Mouse (Mus musculus) hindbrain, embryonic 12.5 days (tissue): Measurements from ENCODE around the gene Eepd1. TPM values are rescaled to one million over a fixed set of nuclear protein-coding genes. Genes with fewer than 3 reads are reported as not detected.

Source experiments
- ATAC-seq: fragments of 200-750 bp; cut with Nextera tagmentation; 2 replicates; pipeline ENCODE4 v1.8.0; 2017; ENCODE audit warnings: moderate TSS enrichment; ENCODE audit not compliant: low FRiP score
- H3K27ac ChIP-seq: fragments of 300-500 bp; sonication (generic); 2 replicates; pipeline ENCODE4 v1.5.1; 2016; ENCODE audit warnings: mild to moderate bottlenecking
- H3K27me3 ChIP-seq: fragments of 300-500 bp; sonication (generic); 2 replicates; pipeline ENCODE4 v1.6.1; 2016; ENCODE audit warnings: mild to moderate bottlenecking
- H3K36me3 ChIP-seq: fragments of 300-500 bp; sonication (generic); 2 replicates; pipeline ENCODE4 v1.6.1; 2016; ENCODE audit warnings: mild to moderate bottlenecking
- H3K4me1 ChIP-seq: fragments of 300-500 bp; sonication (generic); 2 replicates; pipeline ENCODE4 v1.6.1; 2016
- H3K4me2 ChIP-seq: fragments of 300-500 bp; sonication (generic); replicated peaks from 2 replicates; pipeline ENCODE4 v1.6.1; 2016; ENCODE audit warnings: mild to moderate bottlenecking
- H3K4me3 ChIP-seq: fragments of 300-500 bp; sonication (generic); 2 replicates; pipeline ENCODE4 v1.5.1; 2016; ENCODE audit warnings: mild to moderate bottlenecking
- H3K9ac ChIP-seq: fragments of 300-500 bp; sonication (generic); 2 replicates; pipeline ENCODE4 v1.6.1; 2016; ENCODE audit warnings: mild to moderate bottlenecking, moderate library complexity
- H3K9me3 ChIP-seq: fragments of 300-500 bp; sonication (generic); replicated peaks from 2 replicates; pipeline ENCODE4 v1.6.1; 2016; ENCODE audit warnings: mild to moderate bottlenecking
- WGBS: fragments of 180-500 bp; shearing (Covaris S2); methylation state at CpG from one replicate; pipeline ENCODE4 v1.1.7; 2016; 5-methylcytosine and 5-hydroxymethylcytosine counted together
- polyA plus RNA-seq: library from polyadenylated mRNA; unstranded; fragments of >200 nt; fragmentation: Nextera tagmentation; extraction: Ambion mirVana; gene quantifications from 2 replicates; pipeline ENCODE4 v1.2.1, GENCODE M21; 2016

Gene Eepd1
- polyA plus RNA-seq, 1 experiment from 2014 or later, result 8.0 TPM

DNA sequence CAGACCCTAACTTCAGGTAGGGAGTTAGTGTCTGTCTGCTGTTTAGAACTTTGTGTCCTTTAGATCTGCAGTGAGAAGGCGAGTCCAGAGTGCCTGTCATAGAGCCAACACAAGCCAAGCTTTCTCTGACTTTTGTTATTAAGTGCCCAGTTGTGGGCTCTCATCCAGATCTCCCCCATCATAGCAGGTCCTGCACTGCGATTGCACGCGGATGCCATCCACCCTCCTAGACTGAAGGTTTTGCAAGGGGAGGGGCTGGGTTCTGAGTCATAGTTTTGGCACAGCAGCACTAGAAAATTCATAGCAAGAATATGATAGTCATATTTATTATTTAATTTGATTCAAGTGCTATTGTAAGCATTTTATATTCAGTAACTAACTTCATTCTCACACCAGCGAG, 12.6 kb downstream of the Eepd1 start:
- H3K27me3 ChIP-seq, result no peaks in the 10 kb centered on the region
- H3K36me3 ChIP-seq, result no peaks in the 10 kb centered on the region
- H3K4me2 ChIP-seq, result no peak overlapping the region
- H3K27ac ChIP-seq, result no peak overlapping the region
- no peak overlapping the region for H3K4me3 ChIP-seq
- ATAC-seq, result no peak
- no peaks in the 10 kb centered on the region; the same call in 1 of the 2 replicates for H3K4me1 ChIP-seq
- H3K9me3 ChIP-seq, result no peaks in the 10 kb centered on the region
- H3K9ac ChIP-seq, result no peak overlapping the region
- WGBS, result 94% methylated on average over 5 of the region's 5 CpGs

DNA sequence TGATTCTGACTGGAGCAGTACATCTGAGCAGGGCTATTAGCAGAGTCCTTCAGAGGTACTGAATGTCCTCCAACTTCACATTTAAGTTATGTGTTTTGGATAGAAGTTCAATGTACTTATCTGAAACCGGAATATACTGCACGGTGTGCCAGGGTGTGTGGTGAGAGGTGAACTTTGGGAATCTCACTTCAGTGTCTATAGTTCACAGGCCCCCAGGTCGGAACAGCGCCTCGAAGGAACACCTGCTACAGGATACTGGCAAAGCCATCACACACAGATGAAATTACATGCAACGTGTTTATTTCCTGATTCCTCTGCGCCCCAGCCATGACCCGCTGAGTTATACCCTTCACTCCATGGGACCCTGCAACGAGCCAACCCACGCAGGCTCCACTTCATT, 14.3 kb downstream of the Eepd1 start:
- no peaks in the 10 kb centered on the region for H3K9me3 ChIP-seq
- H3K4me2 ChIP-seq, result no peak overlapping the region
- peaks cover 2% of the 10 kb centered on the region; the same call in 1 of the 2 replicates for H3K4me1 ChIP-seq
- ATAC-seq, result no peak
- no peaks in the 10 kb centered on the region for H3K27me3 ChIP-seq
- WGBS, result 94% methylated on average over 10 of the region's 10 CpGs
- no peak overlapping the region for H3K4me3 ChIP-seq
- no peaks in the 10 kb centered on the region for H3K36me3 ChIP-seq
- no peak overlapping the region for H3K9ac ChIP-seq
- no peak overlapping the region for H3K27ac ChIP-seq

DNA sequence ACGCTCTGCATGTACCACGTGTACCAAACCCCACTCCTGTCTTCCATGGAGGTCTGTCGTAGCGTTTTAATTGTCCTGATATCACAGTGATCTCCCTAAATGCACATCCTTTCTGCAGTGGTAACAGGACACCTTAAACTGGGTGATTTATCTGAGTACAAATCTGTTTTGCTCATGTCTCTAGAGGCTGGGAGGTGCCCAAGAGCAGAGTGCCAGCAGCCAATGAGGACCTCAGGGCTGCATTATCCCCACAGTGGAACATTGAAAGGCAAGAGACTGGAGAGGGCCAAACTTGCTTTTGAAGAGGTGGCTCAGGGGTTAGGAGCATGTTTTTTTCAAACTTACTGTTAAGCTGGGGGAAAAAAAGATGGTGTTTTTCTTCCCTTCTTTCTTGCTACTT, 14.8 kb downstream of the Eepd1 start:
- 80% methylated on average over 4 of the region's 4 CpGs for WGBS
- Histone ChIP-seq H3K4me1 (peaks cover 2% of the 10 kb centered on the region; the same call in 1 of the 2 replicates), H3K4me2 (no peak overlapping the region), H3K9ac (no peak overlapping the region), H3K4me3 (no peak overlapping the region), H3K36me3 (no peaks in the 10 kb centered on the region), H3K27ac (no peak overlapping the region), H3K27me3 (no peaks in the 10 kb centered on the region), H3K9me3 (no peaks in the 10 kb centered on the region)
- no peak for ATAC-seq

DNA sequence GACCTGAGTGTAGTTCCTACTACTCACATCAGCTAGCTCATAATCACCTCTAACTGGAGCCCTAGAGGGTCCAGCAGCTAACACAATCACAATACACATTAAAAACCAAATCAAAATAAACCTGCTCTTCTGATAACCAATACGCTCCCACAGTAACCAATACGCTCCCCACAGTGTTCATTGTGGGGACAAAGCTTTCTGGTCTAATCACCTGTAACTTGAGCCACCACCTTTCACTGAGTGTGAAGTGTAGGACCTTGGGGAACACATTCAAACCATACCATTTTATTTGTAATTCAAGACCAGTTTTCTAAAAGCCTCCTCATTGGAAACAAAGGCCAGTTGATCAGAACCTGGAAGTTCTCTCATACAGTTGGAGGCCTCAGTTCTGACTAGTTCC, 15.4 kb downstream of the Eepd1 start:
- Histone ChIP-seq H3K4me1 (peaks cover 2% of the 10 kb centered on the region; the same call in 1 of the 2 replicates), H3K36me3 (no peaks in the 10 kb centered on the region), H3K27ac (no peak overlapping the region), H3K27me3 (no peaks in the 10 kb centered on the region), H3K9me3 (no peaks in the 10 kb centered on the region), H3K9ac (no peak overlapping the region), H3K4me2 (no peak overlapping the region), H3K4me3 (no peak overlapping the region)
- no peak for ATAC-seq
- WGBS, result 74% methylated on average over 2 of the region's 2 CpGs

DNA sequence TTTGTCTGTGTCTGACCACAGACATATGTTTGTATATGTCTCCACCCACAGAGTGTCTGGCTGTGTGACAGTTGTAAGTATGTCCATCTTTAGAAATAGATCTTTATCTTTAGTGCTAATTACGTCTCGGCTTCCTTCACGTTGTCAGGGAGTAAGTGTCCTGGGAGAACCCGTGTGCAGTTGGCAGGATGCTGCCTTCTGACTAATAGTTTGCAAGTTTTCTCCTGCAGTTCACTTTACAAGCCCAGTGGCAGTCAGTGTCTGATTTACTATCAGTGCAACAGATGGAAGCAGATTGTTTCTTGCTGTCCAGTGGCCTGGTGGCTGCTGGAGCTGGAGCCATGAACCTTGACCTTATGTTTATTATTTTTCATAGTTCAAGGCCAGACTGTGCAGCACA, 17.4 kb downstream of the Eepd1 start:
- no peak overlapping the region for H3K4me3 ChIP-seq
- no peak overlapping the region for H3K4me2 ChIP-seq
- WGBS, result 66% methylated on average over 4 of the region's 4 CpGs
- no peak overlapping the region for H3K9ac ChIP-seq
- no peak overlapping the region for H3K27ac ChIP-seq
- H3K9me3 ChIP-seq, result no peaks in the 10 kb centered on the region
- no peak for ATAC-seq
- H3K4me1 ChIP-seq, result peaks cover 2% of the 10 kb centered on the region; the same call in 1 of the 2 replicates
- H3K27me3 ChIP-seq, result no peaks in the 10 kb centered on the region
- H3K36me3 ChIP-seq, result no peaks in the 10 kb centered on the region

DNA sequence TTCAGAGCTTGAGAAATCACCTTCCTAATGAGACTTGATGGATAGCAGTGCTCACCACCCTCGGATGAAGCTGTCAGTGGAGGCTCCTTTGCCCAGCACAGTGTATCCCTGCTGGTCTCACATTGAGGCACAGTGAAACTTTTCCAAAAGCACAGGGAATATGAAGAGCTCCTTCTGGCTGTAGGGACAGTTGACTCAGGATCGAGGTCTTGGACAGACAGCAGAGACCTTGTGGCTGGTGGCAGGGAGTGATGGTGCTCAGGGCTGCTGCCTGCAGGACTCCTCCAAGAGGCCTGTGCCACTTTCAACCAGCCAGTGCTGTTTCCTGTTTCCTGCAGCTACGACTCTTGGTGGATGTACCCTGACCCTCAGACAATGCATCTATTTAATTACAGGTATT, 18.0 kb downstream of the Eepd1 start:
- ATAC-seq, result no peak
- no peaks in the 10 kb centered on the region for H3K27me3 ChIP-seq
- WGBS, result 62% methylated on average over 3 of the region's 3 CpGs
- no peak overlapping the region for H3K27ac ChIP-seq
- H3K4me3 ChIP-seq, result no peak overlapping the region
- H3K36me3 ChIP-seq, result no peaks in the 10 kb centered on the region
- no peak overlapping the region for H3K9ac ChIP-seq
- H3K9me3 ChIP-seq, result no peaks in the 10 kb centered on the region
- H3K4me2 ChIP-seq, result no peak overlapping the region
- peaks cover 2% of the 10 kb centered on the region; the same call in 1 of the 2 replicates for H3K4me1 ChIP-seq

DNA sequence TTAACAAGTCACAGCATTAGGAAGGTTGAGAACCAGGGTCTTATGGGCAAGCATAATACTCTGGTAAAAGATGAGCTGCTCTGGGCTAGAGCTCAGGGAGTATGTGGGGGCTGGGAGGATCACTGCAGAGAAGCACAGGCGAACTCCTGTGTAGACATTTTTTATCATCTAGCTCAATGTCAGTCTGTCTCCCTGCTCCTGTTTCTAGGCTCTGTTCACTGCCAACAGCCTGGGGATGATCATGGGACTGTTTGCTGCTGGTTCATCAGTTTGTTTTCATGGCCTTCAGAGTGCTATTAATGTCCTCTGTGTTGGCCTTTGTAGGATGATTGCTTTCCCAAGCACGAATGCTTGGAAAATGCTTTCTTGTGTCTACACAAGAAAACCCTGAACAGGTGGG, 18.7 kb downstream of the Eepd1 start:
- ATAC-seq, result no peak
- 82% methylated on average over 2 of the region's 2 CpGs for WGBS
- no peak overlapping the region for H3K9ac ChIP-seq
- H3K36me3 ChIP-seq, result no peaks in the 10 kb centered on the region
- H3K4me3 ChIP-seq, result no peak overlapping the region
- H3K27ac ChIP-seq, result no peak overlapping the region
- H3K4me2 ChIP-seq, result no peak overlapping the region
- no peaks in the 10 kb centered on the region for H3K9me3 ChIP-seq
- peaks cover 6% of the 10 kb centered on the region; the same call in 1 of the 2 replicates for H3K4me1 ChIP-seq
- no peaks in the 10 kb centered on the region for H3K27me3 ChIP-seq

DNA sequence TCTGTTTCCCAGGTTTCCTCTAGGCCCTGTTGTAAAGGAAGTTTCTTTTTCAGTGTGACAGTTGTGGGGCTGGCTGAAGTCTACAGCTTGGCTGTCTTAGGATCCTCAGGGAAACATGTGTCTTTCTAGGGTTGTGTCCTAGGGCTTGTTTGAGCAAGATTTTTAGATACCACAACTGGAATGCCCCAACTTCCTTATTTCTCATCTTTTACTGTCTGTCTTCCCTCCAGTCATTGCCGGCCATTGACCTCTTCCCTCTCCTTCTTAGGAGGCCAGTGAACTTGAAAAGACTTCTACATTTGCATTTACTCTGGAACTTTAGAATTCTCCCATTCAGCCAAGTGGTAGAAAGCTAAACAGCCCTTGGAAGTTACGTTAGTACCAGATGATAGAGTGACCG, 27.5 kb downstream of the Eepd1 start:
- Histone ChIP-seq H3K4me2 (no peak overlapping the region), H3K27me3 (no peaks in the 10 kb centered on the region), H3K4me3 (no peak overlapping the region), H3K9me3 (no peaks in the 10 kb centered on the region), H3K9ac (no peak overlapping the region), H3K4me1 (peaks cover 7% of the 10 kb centered on the region; the same call in 1 of the 2 replicates), H3K27ac (no peak overlapping the region), H3K36me3 (no peaks in the 10 kb centered on the region)
- no peak for ATAC-seq
- WGBS, result 88% methylated on average over 3 of the region's 3 CpGs

DNA sequence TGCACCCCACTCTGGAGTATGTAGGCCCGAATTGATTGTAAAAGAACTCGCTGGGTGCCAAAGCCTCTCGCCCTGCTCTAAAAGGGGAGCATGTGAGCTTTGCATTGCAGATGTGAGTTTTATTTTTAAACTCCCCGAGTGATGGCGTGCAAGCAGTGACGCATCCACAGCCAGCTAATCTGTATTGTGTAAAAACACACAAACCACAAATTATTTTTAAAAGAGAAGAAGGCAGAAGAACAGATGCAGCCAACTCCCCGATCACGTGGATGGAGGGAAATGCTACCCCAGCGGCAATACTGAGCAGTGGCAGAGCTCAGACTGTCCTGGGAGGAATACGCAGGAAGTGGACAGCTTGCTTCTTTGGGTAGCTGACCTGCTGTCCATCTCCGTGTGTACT, 29.2 kb downstream of the Eepd1 start:
- no peaks in the 10 kb centered on the region for H3K27me3 ChIP-seq
- H3K4me2 ChIP-seq, result no peak overlapping the region
- no peak overlapping the region for H3K9ac ChIP-seq
- no peaks in the 10 kb centered on the region for H3K4me1 ChIP-seq
- no peaks in the 10 kb centered on the region for H3K36me3 ChIP-seq
- 89% methylated on average over 11 of the region's 11 CpGs for WGBS
- H3K4me3 ChIP-seq, result no peak overlapping the region
- no peak for ATAC-seq
- H3K27ac ChIP-seq, result no peak overlapping the region
- H3K9me3 ChIP-seq, result no peaks in the 10 kb centered on the region

DNA sequence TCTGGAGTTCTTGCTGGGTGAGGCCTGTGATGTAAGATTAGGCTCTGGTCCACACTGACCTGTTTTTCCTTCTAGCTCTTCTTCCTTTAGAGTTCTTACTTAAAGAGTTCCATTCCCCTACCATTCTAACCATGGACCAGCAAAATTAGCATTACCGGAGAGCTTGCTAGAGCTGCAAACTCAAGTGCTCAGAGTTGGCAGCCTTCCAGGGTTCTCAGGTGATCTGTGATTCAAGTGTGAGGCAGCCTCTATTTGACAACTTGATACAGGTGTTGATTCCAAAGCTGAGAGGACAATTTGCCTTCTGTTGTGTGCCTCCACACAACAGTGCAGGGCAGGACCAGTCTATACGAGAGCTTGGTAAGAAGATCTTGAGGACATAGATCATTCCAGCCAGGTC, 31.7 kb downstream of the Eepd1 start:
- Histone ChIP-seq H3K27ac (no peak overlapping the region), H3K4me3 (no peak overlapping the region), H3K9me3 (no peaks in the 10 kb centered on the region), H3K27me3 (no peaks in the 10 kb centered on the region), H3K36me3 (no peaks in the 10 kb centered on the region), H3K9ac (no peak overlapping the region), H3K4me1 (0 out of 2 replicates have a peak, but pooled peaks cover 2% of the 10 kb centered on the region), H3K4me2 (no peak overlapping the region)
- 81% methylated on average over 2 of the region's 2 CpGs for WGBS
- no peak for ATAC-seq

DNA sequence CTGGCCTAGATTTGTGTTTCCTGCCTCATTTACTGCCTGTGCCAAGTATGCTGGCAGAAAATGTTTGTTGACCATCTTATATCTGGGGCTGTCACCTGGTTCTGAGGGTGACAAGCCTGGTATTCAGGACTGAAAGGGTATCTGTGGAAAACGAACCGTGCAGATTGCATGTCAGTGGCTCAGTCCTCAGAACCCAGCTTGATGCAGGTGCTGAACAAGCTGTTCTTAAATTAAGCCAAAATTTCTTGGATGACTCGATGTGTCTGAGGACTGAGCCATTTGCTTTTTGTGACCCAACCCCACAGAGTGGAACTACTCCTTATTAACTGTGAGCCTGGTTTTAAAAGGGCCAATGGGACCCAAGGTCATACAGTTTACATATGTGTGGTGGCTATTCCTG, 32.2 kb downstream of the Eepd1 start:
- H3K4me2 ChIP-seq, result no peak overlapping the region
- H3K9ac ChIP-seq, result no peak overlapping the region
- H3K27ac ChIP-seq, result no peak overlapping the region
- 0 out of 2 replicates have a peak, but pooled peaks cover 2% of the 10 kb centered on the region for H3K4me1 ChIP-seq
- H3K4me3 ChIP-seq, result no peak overlapping the region
- no peaks in the 10 kb centered on the region for H3K36me3 ChIP-seq
- WGBS, result 85% methylated on average over 3 of the region's 3 CpGs
- H3K9me3 ChIP-seq, result no peaks in the 10 kb centered on the region
- no peak for ATAC-seq
- H3K27me3 ChIP-seq, result no peaks in the 10 kb centered on the region

DNA sequence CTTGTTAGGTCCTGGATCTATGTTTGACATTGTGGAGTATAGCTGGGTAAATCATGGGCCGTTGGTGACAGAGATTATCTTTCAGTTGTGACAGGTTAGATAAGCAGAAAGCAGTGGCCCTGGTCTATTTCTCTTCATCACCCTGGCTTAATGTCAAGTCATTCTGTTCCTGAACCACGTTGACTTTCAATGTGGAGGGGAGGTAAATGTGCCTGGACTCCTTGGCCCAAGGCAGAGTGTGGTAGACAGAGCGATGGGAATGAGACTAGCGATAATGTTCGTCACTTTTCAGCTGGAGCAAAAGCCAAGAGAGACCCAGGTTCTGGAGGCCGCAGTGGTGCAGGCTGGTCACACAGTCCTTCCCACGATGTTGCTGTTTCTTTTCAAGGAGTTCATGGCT, 35.3 kb downstream of the Eepd1 start:
- WGBS, result 87% methylated on average over 7 of the region's 7 CpGs
- Histone ChIP-seq H3K36me3 (no peaks in the 10 kb centered on the region), H3K9ac (no peak overlapping the region), H3K4me3 (no peak overlapping the region), H3K27ac (no peak overlapping the region), H3K27me3 (no peaks in the 10 kb centered on the region), H3K4me1 (peaks cover 11% of the 10 kb centered on the region; the same call in 1 of the 2 replicates), H3K4me2 (no peak overlapping the region), H3K9me3 (no peaks in the 10 kb centered on the region)
- no peak for ATAC-seq

DNA sequence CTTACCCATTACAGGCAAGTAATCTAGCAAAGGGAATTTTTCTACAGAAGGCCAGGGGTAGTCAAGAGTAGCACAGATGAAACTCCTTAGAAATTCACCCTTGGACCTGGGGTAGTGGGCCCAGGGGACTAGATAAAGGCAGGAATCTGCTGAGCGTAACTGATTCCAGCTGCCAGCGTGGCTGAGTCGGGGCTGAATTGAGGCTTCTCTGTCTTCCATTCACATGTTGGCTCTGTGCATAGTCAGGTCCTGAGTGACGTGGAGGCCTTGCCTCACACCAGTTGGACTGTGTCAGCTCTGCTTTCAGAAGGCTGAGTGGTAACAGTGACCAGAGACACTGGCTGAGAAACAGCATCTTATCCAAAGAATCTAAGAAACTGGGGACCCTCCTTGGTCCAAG, 36.6 kb downstream of the Eepd1 start:
- H3K4me3 ChIP-seq, result no peak overlapping the region
- peaks cover 11% of the 10 kb centered on the region; the same call in 1 of the 2 replicates for H3K4me1 ChIP-seq
- 25% methylated on average over 4 of the region's 4 CpGs for WGBS
- H3K27me3 ChIP-seq, result no peaks in the 10 kb centered on the region
- no peak overlapping the region for H3K9ac ChIP-seq
- no peak overlapping the region for H3K27ac ChIP-seq
- no peak for ATAC-seq
- no peaks in the 10 kb centered on the region for H3K9me3 ChIP-seq
- no peaks in the 10 kb centered on the region for H3K36me3 ChIP-seq
- H3K4me2 ChIP-seq, result no peak overlapping the region
